Mouse (Mus musculus): ENCODE data around the gene Tmem255b. TPM values are rescaled to one million over a fixed set of nuclear protein-coding genes. Genes with fewer than 3 reads are reported as not detected.
A peak's percentile ranks its signal among the peaks of the same experiment; 100 is the strongest.

Tmem255b gene
- polyA plus RNA-seq, 1 experiment from 2014 or later = 1.2 TPM

DNA sequence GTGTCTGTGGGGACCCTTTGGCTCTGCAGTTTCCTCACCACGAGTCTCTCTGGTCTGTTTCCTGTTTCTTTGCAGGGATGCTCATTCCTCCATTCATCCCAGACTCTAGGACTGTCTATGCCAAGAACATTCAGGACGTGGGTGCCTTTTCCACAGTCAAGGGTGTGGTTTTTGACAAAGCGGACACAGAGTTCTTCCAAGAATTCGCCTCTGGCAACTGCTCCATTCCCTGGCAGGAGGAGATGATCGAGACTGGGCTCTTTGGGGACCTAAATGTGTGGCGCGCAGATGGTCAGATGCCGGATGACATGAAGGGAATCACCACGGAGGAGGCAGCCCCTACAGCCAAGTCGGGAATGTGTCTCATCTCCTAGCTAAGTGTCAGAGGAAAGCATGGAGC is 19.1 kb upstream of the Tmem255b start:
- no peak overlapping the region for H3K4me3 ChIP-seq (replicated peaks)
- WGBS = 78% methylated on average over 10 of the region's 10 CpGs
- no peaks in the 10 kb centered on the region for H3K9me3 ChIP-seq (replicated peaks)
- peaks cover 6% of the 10 kb centered on the region; the same call in 1 of the 2 replicates for H3K4me1 ChIP-seq
- H3K27me3 ChIP-seq = no peaks in the 10 kb centered on the region
- H3K36me3 ChIP-seq = no peaks in the 10 kb centered on the region
- H3K27ac ChIP-seq = no peak overlapping the region
- no peak overlapping the region for H3K4me2 ChIP-seq
- no peak for ATAC-seq (replicated peaks; ENCODE audit: low FRiP score)
- no peak overlapping the region for H3K9ac ChIP-seq

DNA sequence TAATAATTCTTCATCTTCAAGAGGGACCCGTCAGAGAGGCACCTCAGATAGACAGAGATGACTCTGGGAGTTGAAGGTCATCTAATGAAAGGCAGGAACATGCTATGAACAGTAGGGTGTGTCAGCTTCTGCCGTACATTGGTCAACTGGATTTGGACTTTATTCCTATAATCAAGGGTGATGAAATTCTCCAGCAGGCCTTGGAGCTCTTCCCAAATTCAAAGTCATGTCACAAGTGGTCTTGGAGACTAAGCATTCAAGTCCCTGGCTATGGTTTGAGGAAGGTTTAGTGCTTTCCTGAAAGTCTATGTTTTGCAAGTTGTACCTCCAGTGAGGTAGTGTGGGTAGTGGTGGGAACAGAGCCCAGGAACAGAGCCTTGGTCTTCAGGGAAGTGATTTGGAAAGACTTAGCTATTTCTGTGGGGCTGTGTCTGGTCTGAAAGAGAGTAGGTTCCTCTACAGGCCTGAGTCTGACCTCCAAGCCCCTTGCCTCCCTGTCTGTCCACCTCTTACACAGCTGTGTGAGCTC is 15.8 kb upstream of the Tmem255b start:
- WGBS = 72% methylated on average over 2 of the region's 2 CpGs
- H3K27ac ChIP-seq = no peak overlapping the region

DNA sequence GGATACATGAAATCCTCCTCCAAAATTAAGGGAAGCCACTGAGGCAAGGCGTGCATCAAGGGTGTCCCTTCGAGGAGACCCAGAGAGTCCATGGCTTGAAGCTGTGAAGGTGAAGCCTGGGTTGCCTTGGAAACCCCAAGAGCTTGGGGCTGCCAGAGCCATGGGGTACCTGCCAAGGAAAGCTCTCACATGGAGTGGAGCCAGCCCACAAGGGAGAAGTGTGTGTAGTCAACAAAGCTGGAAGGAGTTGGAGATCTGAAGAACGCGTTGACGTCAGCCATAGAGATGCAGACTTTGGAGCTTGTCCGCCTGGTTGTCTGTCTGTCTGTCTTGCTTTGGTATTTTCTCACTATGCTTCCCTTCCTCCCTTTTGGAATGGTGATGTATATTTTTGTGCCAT is 14.0 kb upstream of the Tmem255b start:
- ATAC-seq (replicated peaks; ENCODE audit: low FRiP score) = no peak
- Histone ChIP-seq H3K4me3 (replicated peaks) (no peak overlapping the region), H3K27ac (no peak overlapping the region), H3K9ac (no peak overlapping the region), H3K36me3 (no peaks in the 10 kb centered on the region), H3K9me3 (replicated peaks) (no peaks in the 10 kb centered on the region), H3K4me2 (no peak overlapping the region), H3K27me3 (no peaks in the 10 kb centered on the region), H3K4me1 (no peaks in the 10 kb centered on the region)
- 94% methylated on average over 6 of the region's 6 CpGs for WGBS

More for the DNA sequence above, 15.8 kb upstream of the Tmem255b start:
- Histone ChIP-seq H3K36me3 (no peaks in the 10 kb centered on the region), H3K9ac (no peak overlapping the region), H3K4me3 (replicated peaks) (no peak overlapping the region), H3K4me2 (no peak overlapping the region), H3K27me3 (no peaks in the 10 kb centered on the region), H3K4me1 (peaks cover 1% of the 10 kb centered on the region; the same call in 1 of the 2 replicates), H3K9me3 (replicated peaks) (no peaks in the 10 kb centered on the region)
- ATAC-seq (replicated peaks; ENCODE audit: low FRiP score) = no peak

DNA sequence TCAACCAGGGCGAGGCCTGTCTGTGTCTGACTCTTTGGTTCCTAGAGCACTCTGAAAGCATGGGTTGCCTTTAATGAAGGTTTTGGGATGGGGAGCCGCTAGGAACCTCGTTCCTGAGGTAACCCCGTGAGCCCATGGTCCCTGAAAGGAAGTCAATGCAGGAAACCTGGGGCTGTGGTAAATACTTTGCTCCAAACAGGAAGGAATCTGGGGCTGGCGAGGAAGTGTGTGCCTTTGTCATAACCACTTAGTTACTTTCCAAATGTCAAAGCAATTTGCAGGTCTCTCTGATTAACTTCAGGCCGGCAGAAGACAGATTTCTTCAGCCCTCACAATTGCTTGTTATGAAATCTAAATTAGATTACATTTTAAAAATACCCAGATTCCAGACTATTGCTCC is 7.6 kb upstream of the Tmem255b start:
- no peak overlapping the region for H3K9ac ChIP-seq
- H3K9me3 ChIP-seq (replicated peaks) = no peaks in the 10 kb centered on the region
- no peaks in the 10 kb centered on the region for H3K27me3 ChIP-seq
- ATAC-seq (replicated peaks; ENCODE audit: low FRiP score) = no peak
- no peaks in the 10 kb centered on the region for H3K36me3 ChIP-seq
- peak overlapping the region; percentile 24; the same call in 1 of the 2 replicates for H3K27ac ChIP-seq
- WGBS = 74% methylated on average over 6 of the region's 6 CpGs
- no peak overlapping the region for H3K4me3 ChIP-seq (replicated peaks)
- no peaks in the 10 kb centered on the region for H3K4me1 ChIP-seq
- H3K4me2 ChIP-seq = no peak overlapping the region

DNA sequence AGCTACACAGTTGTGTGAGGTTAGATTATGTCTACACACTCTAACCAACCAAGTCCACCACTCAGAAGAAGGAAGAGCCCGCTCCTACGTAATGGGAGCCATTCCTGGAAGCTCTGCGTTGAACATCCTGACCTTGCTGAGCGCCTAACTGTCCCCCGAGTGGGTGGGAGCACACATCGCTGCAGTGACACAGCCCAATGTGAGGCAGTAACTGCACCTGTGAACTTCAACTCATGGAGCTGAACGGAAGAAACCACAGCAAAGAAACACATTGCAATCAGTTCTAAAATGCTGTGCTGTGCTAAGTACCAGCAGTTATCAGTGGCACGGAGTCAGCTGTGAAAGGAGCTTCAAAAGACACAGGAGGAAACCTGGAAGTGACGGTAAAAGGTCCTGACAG is 6.8 kb upstream of the Tmem255b start:
- H3K27ac ChIP-seq = no peak overlapping the region
- no peak overlapping the region for H3K4me2 ChIP-seq
- 74% methylated on average over 9 of the region's 9 CpGs for WGBS
- no peaks in the 10 kb centered on the region for H3K27me3 ChIP-seq
- ATAC-seq (replicated peaks; ENCODE audit: low FRiP score) = no peak
- no peaks in the 10 kb centered on the region for H3K4me1 ChIP-seq
- H3K4me3 ChIP-seq (replicated peaks) = no peak overlapping the region
- no peak overlapping the region for H3K9ac ChIP-seq
- H3K9me3 ChIP-seq (replicated peaks) = no peaks in the 10 kb centered on the region
- H3K36me3 ChIP-seq = no peaks in the 10 kb centered on the region

DNA sequence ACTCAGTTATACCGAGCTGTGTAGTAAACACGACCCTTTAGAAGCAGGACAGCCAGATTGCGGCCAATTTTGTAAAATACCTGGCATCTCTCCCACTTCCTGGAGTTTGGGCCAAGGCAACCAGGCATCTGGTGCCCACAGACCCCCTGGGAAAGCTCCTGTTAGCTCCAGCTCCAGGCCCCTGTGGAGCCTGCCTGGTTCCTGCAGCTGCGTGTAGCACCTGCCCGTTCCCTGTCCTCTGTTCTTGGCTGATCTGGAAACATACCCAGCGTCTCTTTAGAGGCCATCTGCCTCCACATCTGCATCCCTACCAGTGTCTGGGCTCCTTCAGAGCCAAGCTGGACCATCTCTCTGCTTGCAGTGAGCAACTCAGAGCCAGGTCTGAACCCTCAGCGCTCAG is 4.6 kb upstream of the Tmem255b start:
- Histone ChIP-seq H3K9me3 (replicated peaks) (no peaks in the 10 kb centered on the region), H3K9ac (no peak overlapping the region), H3K36me3 (no peaks in the 10 kb centered on the region), H3K4me2 (no peak overlapping the region), H3K27me3 (peaks cover 20% of the 10 kb centered on the region), H3K4me1 (peaks cover 7% of the 10 kb centered on the region), H3K4me3 (replicated peaks) (no peak overlapping the region), H3K27ac (no peak overlapping the region)
- WGBS = 81% methylated on average over 7 of the region's 7 CpGs
- no peak for ATAC-seq (replicated peaks; ENCODE audit: low FRiP score)

DNA sequence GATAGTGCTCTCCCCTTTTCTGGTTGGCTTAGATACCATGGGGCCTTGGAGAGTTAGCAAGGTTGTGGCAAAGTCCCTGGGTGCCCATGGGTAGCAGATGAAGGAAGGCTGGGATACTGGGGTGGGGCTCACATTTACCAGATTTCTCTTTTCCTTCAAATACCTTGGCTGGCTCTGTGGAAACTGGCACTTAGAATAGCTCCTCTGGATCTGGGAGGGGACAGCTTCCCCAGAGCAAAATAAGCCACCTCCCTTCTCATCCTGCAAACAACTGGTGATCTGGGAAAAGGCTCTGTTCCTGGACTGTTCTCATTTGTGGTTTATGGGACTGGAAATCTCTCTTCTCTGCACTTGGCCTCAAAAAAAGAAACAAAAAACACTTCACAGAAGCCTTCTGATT is 4.1 kb upstream of the Tmem255b start:
- Histone ChIP-seq H3K4me2 (no peak overlapping the region), H3K27me3 (peaks cover 24% of the 10 kb centered on the region)
- no peak for ATAC-seq (replicated peaks; ENCODE audit: low FRiP score)

DNA sequence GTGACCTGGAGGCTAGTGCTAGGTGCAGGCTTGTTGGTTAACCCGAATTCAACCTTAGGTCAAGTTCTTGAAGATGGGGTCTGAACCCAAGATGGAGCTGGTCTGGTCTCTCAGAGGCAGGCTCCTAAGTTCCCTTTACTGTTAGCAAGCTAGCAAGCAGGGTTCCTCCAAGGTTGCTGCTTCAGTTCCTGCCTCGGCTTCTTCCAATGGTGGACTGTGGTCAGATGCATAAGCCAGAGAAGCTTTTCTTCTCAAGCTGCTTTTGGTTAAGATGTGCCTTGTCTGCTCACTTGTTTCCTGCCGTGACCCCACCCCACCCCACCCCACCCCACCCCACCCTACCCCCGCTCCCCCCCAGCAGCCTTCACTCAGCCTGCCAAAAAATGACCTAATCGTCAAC is 1.9 kb upstream of the Tmem255b start:
- Histone ChIP-seq H3K27me3 (peaks cover 43% of the 10 kb centered on the region), H3K27ac (no peak overlapping the region), H3K4me2 (no peak overlapping the region), H3K4me1 (peaks cover 8% of the 10 kb centered on the region), H3K36me3 (no peaks in the 10 kb centered on the region), H3K9me3 (replicated peaks) (no peaks in the 10 kb centered on the region), H3K9ac (no peak overlapping the region), H3K4me3 (replicated peaks) (no peak overlapping the region)
- ATAC-seq (replicated peaks; ENCODE audit: low FRiP score) = no peak
- 74% methylated on average over 5 of the region's 5 CpGs for WGBS

More for the DNA sequence above, 4.1 kb upstream of the Tmem255b start:
- no peaks in the 10 kb centered on the region for H3K36me3 ChIP-seq
- H3K4me3 ChIP-seq (replicated peaks) = no peak overlapping the region
- no peaks in the 10 kb centered on the region for H3K9me3 ChIP-seq (replicated peaks)
- H3K9ac ChIP-seq = no peak overlapping the region
- peaks cover 8% of the 10 kb centered on the region for H3K4me1 ChIP-seq
- no peak overlapping the region for H3K27ac ChIP-seq

DNA sequence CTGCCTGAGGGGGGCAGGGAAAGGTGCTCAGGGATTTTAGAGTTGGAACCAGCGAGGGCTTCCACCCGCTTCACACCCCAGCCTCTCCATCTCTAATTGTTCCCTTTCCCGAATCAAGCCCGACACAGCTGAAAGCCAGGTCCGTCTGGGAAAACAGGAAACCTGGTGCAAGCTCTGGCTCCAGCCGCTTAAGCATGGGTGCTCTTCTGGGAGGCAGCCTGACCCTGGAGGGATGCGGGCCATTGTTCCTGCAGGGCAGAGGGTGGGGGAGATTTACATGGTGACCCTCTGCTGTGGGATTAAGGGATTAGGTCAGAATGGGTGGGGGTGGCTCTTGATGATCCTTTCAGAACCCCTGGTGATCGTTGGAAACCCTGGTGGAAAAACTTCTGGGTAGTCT is 1.1 kb downstream of the Tmem255b start:
- H3K36me3 ChIP-seq = no peaks in the 10 kb centered on the region
- no peaks in the 10 kb centered on the region for H3K9me3 ChIP-seq (replicated peaks)
- H3K4me2 ChIP-seq = peak overlapping the region; percentile 50; the same call in 1 of the 2 replicates
- no peak for ATAC-seq (replicated peaks; ENCODE audit: low FRiP score)
- H3K27me3 ChIP-seq = peaks cover 43% of the 10 kb centered on the region
- WGBS = 14% methylated on average over 8 of the region's 8 CpGs
- H3K9ac ChIP-seq = no peak overlapping the region
- H3K27ac ChIP-seq = no peak overlapping the region
- no peak overlapping the region for H3K4me3 ChIP-seq (replicated peaks)
- H3K4me1 ChIP-seq = peaks cover 8% of the 10 kb centered on the region

DNA sequence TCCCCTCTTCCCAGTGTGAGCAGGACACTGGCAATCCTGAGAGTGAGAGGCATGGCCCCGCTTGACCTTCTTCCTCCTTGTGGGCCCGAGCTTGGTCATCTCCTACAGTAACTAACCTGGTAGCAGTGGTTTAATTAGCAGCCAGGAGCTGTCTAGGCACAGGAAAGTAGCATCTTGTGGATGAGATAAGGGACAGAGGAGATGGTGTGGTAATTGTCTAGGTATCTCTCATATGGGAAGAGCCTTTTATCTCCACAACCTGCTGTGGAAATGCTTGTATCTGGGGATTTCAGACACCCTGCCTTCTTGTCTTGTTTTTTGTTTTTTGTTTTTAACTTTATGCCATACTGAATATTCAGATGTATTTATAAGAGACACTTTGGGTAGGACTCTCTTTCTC is 2.5 kb downstream of the Tmem255b start:
- H3K4me2 ChIP-seq = no peak overlapping the region
- no peaks in the 10 kb centered on the region for H3K36me3 ChIP-seq
- peaks cover 8% of the 10 kb centered on the region for H3K4me1 ChIP-seq
- no peak for ATAC-seq (replicated peaks; ENCODE audit: low FRiP score)
- WGBS = 69% methylated on average over 2 of the region's 2 CpGs
- no peak overlapping the region for H3K9ac ChIP-seq
- H3K4me3 ChIP-seq (replicated peaks) = no peak overlapping the region
- H3K27me3 ChIP-seq = peaks cover 43% of the 10 kb centered on the region
- no peaks in the 10 kb centered on the region for H3K9me3 ChIP-seq (replicated peaks)
- no peak overlapping the region for H3K27ac ChIP-seq

DNA sequence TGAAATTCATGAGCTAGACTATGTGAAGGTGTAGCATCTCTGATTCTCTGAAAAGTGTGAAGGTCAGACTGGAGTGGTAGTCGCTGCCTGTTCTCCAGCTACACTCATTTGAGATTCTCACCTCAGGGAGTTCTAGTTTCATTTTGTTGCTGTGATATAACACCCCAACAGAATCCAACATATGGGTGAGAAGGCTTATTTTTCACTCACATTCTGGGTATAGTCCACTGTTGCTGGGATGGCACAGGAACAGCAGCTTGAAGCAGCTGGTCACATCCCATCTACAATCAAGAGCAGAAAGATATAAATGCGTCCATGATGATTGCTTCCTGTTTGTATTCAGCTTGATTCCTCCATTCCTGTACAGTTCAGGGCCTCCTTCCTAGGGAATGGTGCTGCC is 7.2 kb downstream of the Tmem255b start:
- Histone ChIP-seq H3K4me3 (replicated peaks) (no peak overlapping the region), H3K27me3 (peaks cover 6% of the 10 kb centered on the region), H3K9me3 (replicated peaks) (no peaks in the 10 kb centered on the region), H3K27ac (no peak overlapping the region), H3K4me1 (no peaks in the 10 kb centered on the region), H3K4me2 (no peak overlapping the region), H3K9ac (no peak overlapping the region), H3K36me3 (no peaks in the 10 kb centered on the region)
- ATAC-seq (replicated peaks; ENCODE audit: low FRiP score) = no peak
- 90% methylated on average over 2 of the region's 2 CpGs for WGBS

DNA sequence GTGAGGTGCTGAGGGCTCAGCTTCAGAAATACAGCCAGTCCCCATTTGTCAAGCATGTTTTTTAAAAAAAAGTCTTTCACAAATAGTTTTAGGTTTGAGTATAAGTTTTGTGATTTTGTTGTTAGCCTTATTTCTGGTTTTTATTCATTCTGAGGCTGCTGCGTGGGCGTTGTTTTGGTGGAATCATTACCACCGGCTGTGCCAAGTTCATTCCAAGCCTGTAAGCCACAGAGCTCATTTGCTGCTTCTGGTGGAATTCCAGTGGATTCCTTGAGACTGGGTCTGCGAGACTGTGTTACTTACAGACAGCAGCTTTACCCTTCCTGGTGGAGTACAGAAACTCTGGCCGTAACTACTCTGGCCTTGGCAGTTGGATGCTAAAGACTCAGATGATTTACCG is 11.5 kb downstream of the Tmem255b start:
- no peaks in the 10 kb centered on the region for H3K9me3 ChIP-seq (replicated peaks)
- no peak overlapping the region for H3K4me2 ChIP-seq
- H3K4me3 ChIP-seq (replicated peaks) = no peak overlapping the region
- ATAC-seq (replicated peaks; ENCODE audit: low FRiP score) = no peak
- H3K9ac ChIP-seq = no peak overlapping the region
- WGBS = 92% methylated on average over 6 of the region's 6 CpGs
- no peak overlapping the region for H3K27ac ChIP-seq
- no peaks in the 10 kb centered on the region for H3K36me3 ChIP-seq
- H3K27me3 ChIP-seq = no peaks in the 10 kb centered on the region
- H3K4me1 ChIP-seq = no peaks in the 10 kb centered on the region

DNA sequence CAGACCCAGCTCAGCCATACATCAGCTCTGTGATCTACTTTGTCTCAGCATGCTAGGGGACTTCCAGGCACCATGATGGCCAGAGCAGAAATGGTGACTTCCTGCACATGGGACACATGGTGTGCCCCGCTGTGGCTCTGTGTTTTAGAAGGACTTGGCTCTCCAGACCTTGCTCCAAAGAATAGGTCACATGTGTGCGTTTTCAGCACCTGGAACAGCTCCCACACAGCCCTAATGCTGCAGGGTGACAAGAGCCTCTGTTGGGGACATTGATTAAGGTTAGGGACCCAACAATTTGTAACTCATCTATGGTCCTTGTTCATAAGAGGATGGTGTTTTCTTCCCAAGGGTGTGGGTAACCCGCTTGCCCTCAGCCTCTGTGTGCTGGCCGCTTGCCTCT is 13.2 kb downstream of the Tmem255b start:
- Histone ChIP-seq H3K9ac (no peak overlapping the region), H3K27ac (no peak overlapping the region), H3K9me3 (replicated peaks) (no peaks in the 10 kb centered on the region), H3K27me3 (no peaks in the 10 kb centered on the region), H3K4me1 (no peaks in the 10 kb centered on the region), H3K4me2 (no peak overlapping the region), H3K36me3 (no peaks in the 10 kb centered on the region), H3K4me3 (replicated peaks) (no peak overlapping the region)
- WGBS = 52% methylated on average over 4 of the region's 4 CpGs
- no peak for ATAC-seq (replicated peaks; ENCODE audit: low FRiP score)
